Mouse (Mus musculus): Measurements from ENCODE around the gene Mad1l1.

DNA sequence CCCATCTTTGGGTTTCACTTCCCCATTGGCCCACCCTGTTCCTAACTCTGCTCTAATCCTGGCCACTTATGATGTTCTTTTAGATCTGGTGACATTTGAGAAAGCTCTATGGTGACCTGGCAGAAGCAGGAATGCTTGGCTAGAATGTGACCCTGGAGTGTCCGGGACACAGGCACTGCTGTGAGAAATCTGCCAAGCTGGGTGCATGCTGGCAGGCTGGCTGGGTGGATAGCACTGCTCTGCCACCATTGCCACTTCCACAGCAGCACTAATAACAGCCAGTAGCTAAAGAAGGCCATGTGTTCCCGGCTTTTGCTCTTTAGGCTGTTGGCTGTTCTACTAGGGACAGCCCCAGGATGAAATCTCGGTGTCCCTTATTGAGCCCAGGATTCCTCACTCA lies 265.1 kb downstream of the Mad1l1 start:
- TF ChIP-seq CTCF (IDR thresholded peaks at IDR 0.05; ENCODE audit: borderline replicate concordance, extremely low read depth, insufficient read depth, insufficient read length) = no peak
- TF ChIP-seq POLR2A (IDR thresholded peaks at IDR 0.05; ENCODE audit: borderline replicate concordance, extremely low read depth, insufficient read depth, insufficient read length, poor library complexity, severe bottlenecking) = no peak
